8 mouse cellular contexts compared by ENCODE assay signal in genomic region chr10:81551597-81552102, GRCm38 (mm10). TPM values are rescaled to one million over a fixed set of nuclear protein-coding genes. Genes with fewer than 3 reads are reported as not detected.
DNase-seq lines count a peak whose midpoint lies in the region; ATAC-seq and TF ChIP-seq lines count a peak whose summit lies in the region.

No protein-coding gene starts in this region.

- peak; percentile 95 for TF ChIP-seq EP300 in heart, adult 2 months (IDR thresholded peaks at IDR 0.05; ENCODE audit: insufficient read depth, low read depth, low read length)

- TF ChIP-seq CTCF in heart, adult 2 months (IDR thresholded peaks at IDR 0.05): peak; percentile 85
- peak; percentile 69 for TF ChIP-seq CTCF in kidney, adult 2 months (conservative IDR thresholded peaks at IDR 0.05; ENCODE audit: insufficient read depth, insufficient read length, low read depth, low read length)
- peak; percentile 79; the same call in 1 of the 2 replicates for TF ChIP-seq CTCF in spleen, adult 2 months (IDR thresholded peaks at IDR 0.05; ENCODE audit: extremely low read depth, insufficient read depth, insufficient read length, insufficient replicate concordance)

- peak; percentile 93 for DNase-seq in 416B (ENCODE audit: low read depth)
- peak; percentile 80 for DNase-seq in adrenal gland, postnatal 25 days
- DNase-seq in embryonic facial prominence, embryonic 14.5 days (ENCODE audit: low spot score): peak; percentile 95
- peak; percentile 82 to 88 for DNase-seq in heart, adult 2 months
- DNase-seq in kidney, adult 2 months: peak; percentile 96
- peak; percentile 92 for DNase-seq in midbrain, embryonic 14.5 days
- DNase-seq in spleen, adult 2 months (ENCODE audit: low read depth in 1 of 2, low spot score in 2 of 2): peak; percentile 79 to 85

- no peaks in the 10 kb centered on the region for H3K79me2 ChIP-seq in heart, adult 2 months (replicated peaks; ENCODE audit: control insufficient read depth, insufficient read depth, low read length)

- H3K27ac ChIP-seq in embryonic facial prominence, embryonic 14.5 days (replicated peaks; ENCODE audit: low read depth, low read length): peak overlapping the region; percentile 53
- H3K27ac ChIP-seq in heart, adult 2 months: peak overlapping the region; percentile 55
- H3K27ac ChIP-seq in kidney, adult 2 months (ENCODE audit: insufficient read depth, low read depth, low read length): no peak overlapping the region
- 0 out of 2 replicates have a peak overlapping the region, but pooled peaks have one; percentile 41 for H3K27ac ChIP-seq in limb, embryonic 12.5 days
- H3K27ac ChIP-seq in midbrain, embryonic 14.5 days (replicated peaks; ENCODE audit: low read depth, low read length): no peak overlapping the region
- H3K27ac ChIP-seq in spleen, adult 2 months (ENCODE audit: insufficient read depth, low read length): peak overlapping the region; percentile 6; the same call in 1 of the 2 replicates

- no peaks in the 10 kb centered on the region for H3K36me3 ChIP-seq in embryonic facial prominence, embryonic 14.5 days (ENCODE audit: control insufficient read depth, insufficient read depth, low read length)
- H3K36me3 ChIP-seq in heart, adult 2 months (ENCODE audit: control insufficient read depth, insufficient read depth, low read length): no peaks in the 10 kb centered on the region
- no peaks in the 10 kb centered on the region for H3K36me3 ChIP-seq in kidney, adult 2 months (ENCODE audit: control insufficient read depth, insufficient read depth, low read length)
- no peaks in the 10 kb centered on the region for H3K36me3 ChIP-seq in limb, embryonic 12.5 days
- H3K36me3 ChIP-seq in midbrain, embryonic 14.5 days (ENCODE audit: control insufficient read depth, insufficient read depth, low read length): no peaks in the 10 kb centered on the region
- H3K36me3 ChIP-seq in spleen, adult 2 months (ENCODE audit: control insufficient read depth, insufficient read depth, low read length): no peaks in the 10 kb centered on the region

- no peaks in the 10 kb centered on the region for H3K9me3 ChIP-seq in embryonic facial prominence, embryonic 14.5 days (ENCODE audit: control insufficient read depth, low read length)
- peaks cover 6% of the 10 kb centered on the region; the same call in 1 of the 2 replicates for H3K9me3 ChIP-seq in limb, embryonic 12.5 days
- no peaks in the 10 kb centered on the region for H3K9me3 ChIP-seq in midbrain, embryonic 14.5 days (ENCODE audit: control insufficient read depth, low read length)

- 0 out of 2 replicates have a peak, but pooled peaks have one; percentile 39 for TF ChIP-seq POLR2A in heart, adult 2 months (IDR thresholded peaks at IDR 0.05; ENCODE audit: insufficient read depth, low read depth, low read length)
- no peak for TF ChIP-seq POLR2A in kidney, adult 2 months (IDR thresholded peaks at IDR 0.05; ENCODE audit: low read depth, low read length)
- no peak for TF ChIP-seq POLR2A in spleen, adult 2 months (IDR thresholded peaks at IDR 0.05; ENCODE audit: low read depth, low read length)

- intact Hi-C loops in heart, adult 2 months (cut with DNase I): loop anchor here (2.0 to 5.0 kb wide), 4 partner anchors 25 to 53 kb away; no protein-coding TSS in a partner anchor

- H3K4me1 ChIP-seq in embryonic facial prominence, embryonic 14.5 days (ENCODE audit: control insufficient read depth, insufficient read depth, low read length): no peaks in the 10 kb centered on the region
- peaks cover 4% of the 10 kb centered on the region for H3K4me1 ChIP-seq in heart, adult 2 months (ENCODE audit: control insufficient read depth, insufficient read depth, low read length)
- H3K4me1 ChIP-seq in kidney, adult 2 months (ENCODE audit: control insufficient read depth, insufficient read depth, low read length): no peaks in the 10 kb centered on the region; the same call in 1 of the 2 replicates
- H3K4me1 ChIP-seq in limb, embryonic 12.5 days (replicated peaks): peaks cover 7% of the 10 kb centered on the region
- H3K4me1 ChIP-seq in midbrain, embryonic 14.5 days (ENCODE audit: control insufficient read depth, insufficient read depth, low read length): no peaks in the 10 kb centered on the region
- peaks cover 8% of the 10 kb centered on the region; the same call in 1 of the 2 replicates for H3K4me1 ChIP-seq in spleen, adult 2 months (ENCODE audit: control insufficient read depth, insufficient read depth, insufficient read length)

- 4% methylated on average over 12 of the region's 12 CpGs for WGBS in embryonic facial prominence, embryonic 14.5 days
- WGBS in heart, adult 2 months: under 1% methylated on average over 12 of the region's 12 CpGs
- under 1% methylated on average over 12 of the region's 12 CpGs for WGBS in kidney, adult 2 months
- WGBS in limb, embryonic 12.5 days: 5% methylated on average over 12 of the region's 12 CpGs
- 6% methylated on average over 12 of the region's 12 CpGs for WGBS in midbrain, embryonic 14.5 days
- WGBS in spleen, adult 2 months: 2% methylated on average over 12 of the region's 12 CpGs

- H3K27me3 ChIP-seq in embryonic facial prominence, embryonic 14.5 days (replicated peaks; ENCODE audit: control insufficient read depth, insufficient read depth, low read length): no peaks in the 10 kb centered on the region
- no peaks in the 10 kb centered on the region for H3K27me3 ChIP-seq in heart, adult 2 months (ENCODE audit: control insufficient read depth, insufficient read depth, low read length)
- H3K27me3 ChIP-seq in kidney, adult 2 months (replicated peaks; ENCODE audit: control insufficient read depth, insufficient read depth, low read length): no peaks in the 10 kb centered on the region
- H3K27me3 ChIP-seq in limb, embryonic 12.5 days: no peaks in the 10 kb centered on the region
- no peaks in the 10 kb centered on the region; the same call in 1 of the 2 replicates for H3K27me3 ChIP-seq in midbrain, embryonic 14.5 days (ENCODE audit: control insufficient read depth, insufficient read depth, low read length)
- no peaks in the 10 kb centered on the region for H3K27me3 ChIP-seq in spleen, adult 2 months (ENCODE audit: control insufficient read depth, insufficient read depth, low read length)

- no peak overlapping the region for H3K4me3 ChIP-seq in embryonic facial prominence, embryonic 14.5 days (ENCODE audit: low read depth, low read length)
- H3K4me3 ChIP-seq in heart, adult 2 months: no peak overlapping the region
- no peak overlapping the region for H3K4me3 ChIP-seq in kidney, adult 2 months (ENCODE audit: insufficient read depth, low read depth, low read length)
- H3K4me3 ChIP-seq in limb, embryonic 12.5 days (replicated peaks): no peak overlapping the region
- no peak overlapping the region for H3K4me3 ChIP-seq in midbrain, embryonic 14.5 days (replicated peaks; ENCODE audit: low read depth, low read length)
- H3K4me3 ChIP-seq in spleen, adult 2 months (ENCODE audit: extremely low read depth, insufficient read depth, insufficient read length): no peak overlapping the region

- peak; percentile 90 for ATAC-seq in embryonic facial prominence, embryonic 14.5 days (ENCODE audit: low read depth)
- ATAC-seq in limb, embryonic 12.5 days (ENCODE audit: insufficient number of reproducible peaks, insufficient read depth, low FRiP score, low TSS enrichment, low read depth): peak; percentile 80
- ATAC-seq in midbrain, embryonic 14.5 days (ENCODE audit: low FRiP score, low TSS enrichment): peak; percentile 83

- no peak overlapping the region for H3K4me2 ChIP-seq in embryonic facial prominence, embryonic 14.5 days (ENCODE audit: low read depth, low read length)
- peak overlapping the region; percentile 8; the same call in 1 of the 2 replicates for H3K4me2 ChIP-seq in limb, embryonic 12.5 days
- H3K4me2 ChIP-seq in midbrain, embryonic 14.5 days (ENCODE audit: low read length): peak overlapping the region; percentile 25; the same call in 1 of the 2 replicates

- no peak overlapping the region for H3K9ac ChIP-seq in embryonic facial prominence, embryonic 14.5 days (ENCODE audit: low read depth, low read length)
- no peak overlapping the region for H3K9ac ChIP-seq in heart, adult 2 months (ENCODE audit: low read depth, low read length)
- H3K9ac ChIP-seq in limb, embryonic 12.5 days (replicated peaks): no peak overlapping the region
- H3K9ac ChIP-seq in midbrain, embryonic 14.5 days (replicated peaks; ENCODE audit: low read length): no peak overlapping the region; the same call in 1 of the 2 replicates

RNA-seq across cellular contexts. Expression of gene Gna11, which starts 6.7 kb away (rescaled TPM):
- total RNA-seq in adrenal gland, postnatal 25 days (2021): 76.8 and 77.9 TPM in 2 replicates
- polyA plus RNA-seq in embryonic facial prominence, embryonic 14.5 days (2014; fragmentation: Nextera tagmentation; extraction: Ambion mirVana): 87.7 and 88.4 TPM in 2 replicates
- total RNA-seq in heart, adult 2 months (2021): 10 to 100 TPM; 46.6 to 53.5 TPM
- polyA plus RNA-seq in heart, adult 2 months (2012; rRNA removed): 68.0 and 81.9 TPM in 2 replicates
- 93.0 and 107 TPM in 2 replicates for polyA plus RNA-seq in kidney, adult 2 months (2012; rRNA removed)
- polyA plus RNA-seq in limb, embryonic 12.5 days (2016; fragmentation: Nextera tagmentation; extraction: Ambion mirVana): 82.9 and 86.1 TPM in 2 replicates
- polyA plus RNA-seq in midbrain, embryonic 14.5 days (2014; fragmentation: Nextera tagmentation; extraction: Ambion mirVana): 86.7 and 102 TPM in 2 replicates
- polyA plus RNA-seq in spleen, adult 2 months (2012; rRNA removed): 33.8 and 38.9 TPM in 2 replicates

RNA-seq across cellular contexts. Expression of gene Aes, which starts 7.6 kb away (rescaled TPM):
- total RNA-seq in adrenal gland, postnatal 25 days (2021): 983 and 1,070 TPM in 2 replicates
- polyA plus RNA-seq in embryonic facial prominence, embryonic 14.5 days (2014; fragmentation: Nextera tagmentation; extraction: Ambion mirVana): 387 and 412 TPM in 2 replicates
- total RNA-seq in heart, adult 2 months (2021): 1,000 to 10,000 TPM in 1 of 2 experiments, 100 to 1,000 TPM in 1; 982 to 1,113 TPM
- polyA plus RNA-seq in heart, adult 2 months (2012; rRNA removed): 2,586 and 3,063 TPM in 2 replicates
- 2,250 and 2,535 TPM in 2 replicates for polyA plus RNA-seq in kidney, adult 2 months (2012; rRNA removed)
- polyA plus RNA-seq in limb, embryonic 12.5 days (2016; fragmentation: Nextera tagmentation; extraction: Ambion mirVana): 453 and 478 TPM in 2 replicates
- 485 and 707 TPM in 2 replicates for polyA plus RNA-seq in midbrain, embryonic 14.5 days (2014; fragmentation: Nextera tagmentation; extraction: Ambion mirVana)
- 702 and 1,172 TPM in 2 replicates for polyA plus RNA-seq in spleen, adult 2 months (2012; rRNA removed)

RNA-seq across cellular contexts. Expression of gene Tle2, which starts 22.7 kb away (rescaled TPM):
- total RNA-seq in adrenal gland, postnatal 25 days (2021): 52.8 and 67.8 TPM in 2 replicates
- 30.2 and 39.4 TPM in 2 replicates for polyA plus RNA-seq in embryonic facial prominence, embryonic 14.5 days (2014; fragmentation: Nextera tagmentation; extraction: Ambion mirVana)
- total RNA-seq in heart, adult 2 months (2021): 1 to 10 TPM; 6.8 to 7.4 TPM
- 40.9 and 43.8 TPM in 2 replicates for polyA plus RNA-seq in heart, adult 2 months (2012; rRNA removed)
- polyA plus RNA-seq in kidney, adult 2 months (2012; rRNA removed): 63.7 and 93.5 TPM in 2 replicates
- 39.4 and 45.6 TPM in 2 replicates for polyA plus RNA-seq in limb, embryonic 12.5 days (2016; fragmentation: Nextera tagmentation; extraction: Ambion mirVana)
- 20.4 and 25.7 TPM in 2 replicates for polyA plus RNA-seq in midbrain, embryonic 14.5 days (2014; fragmentation: Nextera tagmentation; extraction: Ambion mirVana)
- 49.9 and 58.6 TPM in 2 replicates for polyA plus RNA-seq in spleen, adult 2 months (2012; rRNA removed)

RNA-seq across cellular contexts. Expression of gene Gna15, which starts 27.6 kb away (rescaled TPM):
- 0.61 TPM in 1 of 2 replicates, not detected in the other for total RNA-seq in adrenal gland, postnatal 25 days (2021)
- polyA plus RNA-seq in embryonic facial prominence, embryonic 14.5 days (2014; fragmentation: Nextera tagmentation; extraction: Ambion mirVana): 3.1 and 4.5 TPM in 2 replicates
- 1 to 10 TPM; 1.1 to 1.5 TPM for total RNA-seq in heart, adult 2 months (2021)
- 1.1 and 1.2 TPM in 2 replicates for polyA plus RNA-seq in heart, adult 2 months (2012; rRNA removed)
- polyA plus RNA-seq in kidney, adult 2 months (2012; rRNA removed): 1.7 and 2.1 TPM in 2 replicates
- 1.2 and 1.4 TPM in 2 replicates for polyA plus RNA-seq in limb, embryonic 12.5 days (2016; fragmentation: Nextera tagmentation; extraction: Ambion mirVana)
- 0.69 and 0.88 TPM in 2 replicates for polyA plus RNA-seq in midbrain, embryonic 14.5 days (2014; fragmentation: Nextera tagmentation; extraction: Ambion mirVana)
- 14.8 and 15.1 TPM in 2 replicates for polyA plus RNA-seq in spleen, adult 2 months (2012; rRNA removed)

RNA-seq across cellular contexts. Expression of gene Tle6, which starts 49.2 kb away (rescaled TPM):
- 26.4 and 37.4 TPM in 2 replicates for total RNA-seq in adrenal gland, postnatal 25 days (2021)
- polyA plus RNA-seq in embryonic facial prominence, embryonic 14.5 days (2014; fragmentation: Nextera tagmentation; extraction: Ambion mirVana): 17.1 and 17.8 TPM in 2 replicates
- total RNA-seq in heart, adult 2 months (2021): 1 to 10 TPM; 5.1 to 7.7 TPM
- 19.0 and 20.1 TPM in 2 replicates for polyA plus RNA-seq in heart, adult 2 months (2012; rRNA removed)
- 3.9 and 4.3 TPM in 2 replicates for polyA plus RNA-seq in kidney, adult 2 months (2012; rRNA removed)
- 15.2 TPM in 2 replicates for polyA plus RNA-seq in limb, embryonic 12.5 days (2016; fragmentation: Nextera tagmentation; extraction: Ambion mirVana)
- polyA plus RNA-seq in midbrain, embryonic 14.5 days (2014; fragmentation: Nextera tagmentation; extraction: Ambion mirVana): 3.2 and 3.5 TPM in 2 replicates
- 14.3 and 15.6 TPM in 2 replicates for polyA plus RNA-seq in spleen, adult 2 months (2012; rRNA removed)

Comparison
In these comparisons a context has a peak if more than half of its experiments do, and no peak if none do; other contexts are left out.
1. H3K27ac ChIP-seq: peak in embryonic facial prominence, embryonic 14.5 days (single experiment), heart, adult 2 months (single experiment), limb, embryonic 12.5 days (single experiment) and spleen, adult 2 months (single experiment); none in kidney, adult 2 months (single experiment) and midbrain, embryonic 14.5 days (single experiment).
2. Peak in every context shown above with its lines, with median percentiles within 50 percentile points of each other: DNase-seq, ATAC-seq and CTCF ChIP-seq.